Mouse (Mus musculus): ENCODE data around the gene Gm10220. TPM values are rescaled to one million over a fixed set of nuclear protein-coding genes. Genes with fewer than 3 reads are reported as not detected.
"Not testable (repeated sequence)": the region's sequence is repeated elsewhere in the genome, so short reads cannot be mapped to it uniquely, and the experiment has no call there.

The Gm10220 gene
- polyA plus RNA-seq (2015; fragmentation: Nextera tagmentation; extraction: Ambion mirVana): 0.16 TPM in 1 of 2 replicates, not detected in the other

- H3K9me3 ChIP-seq; H3K4me2 ChIP-seq (replicated peaks); H3K36me3 ChIP-seq; ATAC-seq; H3K27ac ChIP-seq; H3K4me3 ChIP-seq (replicated peaks); H3K9ac ChIP-seq (replicated peaks); H3K27me3 ChIP-seq; H3K4me1 ChIP-seq (replicated peaks): not testable (repeated sequence)
- WGBS: no CpG with 5 or more reads among the region's 3 CpGs
Measured at GRCm38 (mm10) chr5:26121321-26121720, at the start of gene Gm10220. Gene Gm10220 (minus strand): TSS chr5:26121421.

- Histone ChIP-seq H3K27ac (no peak overlapping the region), H3K9me3 (no peaks in the 10 kb centered on the region), H3K27me3 (no peaks in the 10 kb centered on the region), H3K4me3 (replicated peaks) (no peak overlapping the region), H3K9ac (replicated peaks) (no peak overlapping the region), H3K4me1 (replicated peaks) (no peaks in the 10 kb centered on the region), H3K36me3 (no peaks in the 10 kb centered on the region), H3K4me2 (replicated peaks) (no peak overlapping the region)
- no peak for ATAC-seq
- WGBS: 77% methylated on average over 1 of the region's 1 CpGs
Measured at GRCm38 (mm10) chr5:26169855-26170254, 48.6 kb upstream of the Gm10220 start.

GRCm38 (mm10) chr5:26165791-26166165 lies 44.6 kb upstream of the Gm10220 start:
- ATAC-seq: 0 out of 2 replicates have a peak, but pooled peaks have one; percentile 40
- Histone ChIP-seq H3K9me3 (no peaks in the 10 kb centered on the region), H3K4me1 (replicated peaks) (no peaks in the 10 kb centered on the region), H3K36me3 (no peaks in the 10 kb centered on the region), H3K4me2 (replicated peaks) (no peak overlapping the region), H3K27me3 (no peaks in the 10 kb centered on the region), H3K27ac (no peak overlapping the region), H3K9ac (replicated peaks) (no peak overlapping the region), H3K4me3 (replicated peaks) (no peak overlapping the region)
- WGBS: 87% methylated on average over 5 of the region's 5 CpGs

GRCm38 (mm10) chr5:26165036-26165790 lies 44.0 kb upstream of the Gm10220 start:
- ATAC-seq: no peak
- Histone ChIP-seq H3K4me1 (replicated peaks) (no peaks in the 10 kb centered on the region), H3K4me2 (replicated peaks) (no peak overlapping the region), H3K9ac (replicated peaks) (no peak overlapping the region), H3K9me3 (no peaks in the 10 kb centered on the region), H3K36me3 (no peaks in the 10 kb centered on the region), H3K27ac (no peak overlapping the region), H3K27me3 (no peaks in the 10 kb centered on the region), H3K4me3 (replicated peaks) (no peak overlapping the region)
- whole genome bisulfite sequencing: 81% methylated on average over 8 of the region's 8 CpGs

GRCm38 (mm10) chr5:26157396-26158170 lies 36.4 kb upstream of the Gm10220 start:
- no peak overlapping the region for H3K27ac ChIP-seq
- no peaks in the 10 kb centered on the region for H3K36me3 ChIP-seq
- H3K9ac ChIP-seq (replicated peaks): no peak overlapping the region
- 84% methylated on average over 10 of the region's 10 CpGs for WGBS
- no peak overlapping the region for H3K4me2 ChIP-seq (replicated peaks)
- ATAC-seq: no peak
- H3K4me1 ChIP-seq (replicated peaks): no peaks in the 10 kb centered on the region
- H3K4me3 ChIP-seq (replicated peaks): no peak overlapping the region
- H3K9me3 ChIP-seq: no peaks in the 10 kb centered on the region
- no peaks in the 10 kb centered on the region for H3K27me3 ChIP-seq

- Histone ChIP-seq H3K9ac (replicated peaks) (no peak overlapping the region), H3K4me1 (replicated peaks) (no peaks in the 10 kb centered on the region), H3K36me3 (no peaks in the 10 kb centered on the region), H3K27ac (peak overlapping the region; percentile 0; the same call in 1 of the 2 replicates), H3K27me3 (no peaks in the 10 kb centered on the region), H3K4me2 (replicated peaks) (no peak overlapping the region), H3K4me3 (replicated peaks) (no peak overlapping the region), H3K9me3 (no peaks in the 10 kb centered on the region)
- ATAC-seq: peak; percentile 60; the same call in 1 of the 2 replicates
- 81% methylated on average over 6 of the region's 6 CpGs for WGBS
Measured at GRCm38 (mm10) chr5:26142891-26143290, 21.7 kb upstream of the Gm10220 start.

- H3K9ac ChIP-seq (replicated peaks); ATAC-seq: not testable (repeated sequence)
Measured at GRCm38 (mm10) chr5:26105262-26105661, 16.0 kb downstream of the Gm10220 start, which contains the start of gene 5031410I06Rik. Gene 5031410I06Rik (minus strand): TSS chr5:26105362.

GRCm38 (mm10) chr5:26089191-26089590 lies 32.0 kb downstream of the Gm10220 start, which contains the start of gene Gm10471:
Gene Gm10471 (minus strand): TSS chr5:26089291.
- not testable (repeated sequence) for H3K9ac ChIP-seq (replicated peaks); H3K27ac ChIP-seq; H3K36me3 ChIP-seq; H3K4me1 ChIP-seq (replicated peaks); ATAC-seq; H3K9me3 ChIP-seq; H3K27me3 ChIP-seq; H3K4me3 ChIP-seq (replicated peaks); H3K4me2 ChIP-seq (replicated peaks)
- 72% methylated on average over 1 of the region's 1 CpGs for WGBS

More at GRCm38 (mm10) chr5:26105262-26105661, 16.0 kb downstream of the Gm10220 start, which contains the start of gene 5031410I06Rik:
- not testable (repeated sequence) for H3K9me3 ChIP-seq; H3K4me1 ChIP-seq (replicated peaks); H3K27me3 ChIP-seq; H3K27ac ChIP-seq; H3K4me3 ChIP-seq (replicated peaks); H3K4me2 ChIP-seq (replicated peaks); H3K36me3 ChIP-seq
- WGBS: no CpG with 5 or more reads among the region's 3 CpGs

- H3K4me3 ChIP-seq (replicated peaks); H3K9ac ChIP-seq (replicated peaks); H3K4me2 ChIP-seq (replicated peaks); H3K27me3 ChIP-seq; H3K9me3 ChIP-seq; ATAC-seq; H3K36me3 ChIP-seq; H3K27ac ChIP-seq; H3K4me1 ChIP-seq (replicated peaks): not testable (repeated sequence)
Measured at GRCm38 (mm10) chr5:26079023-26079422, 42.2 kb downstream of the Gm10220 start.

- WGBS: 90% methylated on average over 24 of the region's 24 CpGs
- Histone ChIP-seq H3K27ac (no peak overlapping the region), H3K4me2 (replicated peaks) (no peak overlapping the region), H3K9ac (replicated peaks) (no peak overlapping the region), H3K4me1 (replicated peaks) (no peaks in the 10 kb centered on the region), H3K36me3 (no peaks in the 10 kb centered on the region), H3K9me3 (0 out of 2 replicates have a peak, but pooled peaks cover 7% of the 10 kb centered on the region), H3K4me3 (replicated peaks) (no peak overlapping the region), H3K27me3 (no peaks in the 10 kb centered on the region)
- ATAC-seq: no peak
Measured at GRCm38 (mm10) chr5:26070716-26071115, 50.5 kb downstream of the Gm10220 start.
